Mouse (Mus musculus): ENCODE data around the gene Micall2.

DNA sequence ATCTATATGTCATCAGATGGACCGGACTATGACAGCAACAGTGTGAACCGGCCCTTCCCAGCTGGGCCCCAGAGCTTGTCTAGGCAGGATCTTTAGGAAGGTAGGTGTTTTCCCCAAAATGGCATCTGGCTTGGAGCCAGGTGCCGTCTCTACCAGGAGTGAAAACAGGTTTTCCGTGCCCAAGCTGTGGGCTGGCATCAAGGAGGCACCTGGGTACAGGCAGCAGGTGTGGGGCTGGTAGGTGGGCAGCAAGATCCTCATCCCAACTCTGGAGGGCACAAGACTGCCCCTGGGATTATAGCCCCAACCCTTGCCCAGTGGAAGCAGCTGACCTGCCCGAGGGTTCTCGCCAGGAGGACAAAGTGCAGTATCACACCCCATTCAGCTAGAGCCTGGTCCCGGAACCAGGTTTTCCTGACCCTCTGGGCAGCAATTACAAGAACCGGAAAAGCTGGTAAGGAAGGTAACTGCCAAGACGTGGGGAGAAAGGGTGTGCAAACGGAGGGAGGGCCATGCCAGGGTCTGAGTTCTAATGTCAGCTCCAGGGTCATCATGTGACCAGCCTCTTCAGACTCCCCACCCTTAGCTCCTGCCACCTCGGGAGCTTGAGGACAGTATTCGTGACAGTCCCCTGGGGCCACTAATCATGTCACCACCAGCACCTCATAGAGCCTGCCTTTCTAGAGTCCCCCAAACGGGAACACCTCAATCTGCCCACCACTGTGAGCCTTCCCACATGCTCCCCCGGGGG lies 1.9 kb upstream of the Micall2 start:
- TF ChIP-seq CTCF (IDR thresholded peaks at IDR 0.05; ENCODE audit: insufficient read depth, low read length) (no peak), POLR2A (IDR thresholded peaks at IDR 0.05; ENCODE audit: borderline replicate concordance, extremely low read depth, low read depth, low read length) (no peak)
